Mouse (Mus musculus) MEL (cell line): Measurements from ENCODE around the gene Lrpprc.

Experiments
- CHD1 ChIP-seq: IDR thresholded peaks from 2 replicates; pipeline ENCODE4 v1.6.1; 2012; ENCODE audit warnings: low read depth, mild to moderate bottlenecking, inconsistent platforms, low read length, improper control_type of control experiment
- CTCF ChIP-seq, 3 experiments: IDR thresholded peaks in 2 of 3; conservative IDR thresholded peaks in 1 of 3; 2 replicates each; pipeline ENCODE4 v1.5.1; 2011 to 2012; ENCODE audit warnings: low read length in 3 of 3, low read depth in 2 of 3, mild to moderate bottlenecking in 2 of 3, improper control_type of control experiment in 1 of 3, inconsistent platforms in 1 of 3, mixed read lengths in 1 of 3, moderate library complexity in 1 of 3; ENCODE audit not compliant: control insufficient read depth in 1 of 3, insufficient read depth in 1 of 3, poor library complexity in 1 of 3, severe bottlenecking in 1 of 3
- ELF1 ChIP-seq: IDR thresholded peaks from 2 replicates; pipeline ENCODE4 v1.6.1; 2014; ENCODE audit warnings: low read depth, mild to moderate bottlenecking, inconsistent platforms, low read length, improper control_type of control experiment, moderate library complexity
- HCFC1 ChIP-seq: IDR thresholded peaks from 2 replicates; pipeline ENCODE4 v1.6.1; 2012; ENCODE audit warnings: low read depth, mild to moderate bottlenecking, inconsistent platforms, low read length, improper control_type of control experiment, moderate library complexity
- POLR2A ChIP-seq, 2 experiments: IDR thresholded peaks; 2 replicates each; pipeline ENCODE4 v1.6.1; 2011 to 2012; ENCODE audit warnings: low read length in 2 of 2, mild to moderate bottlenecking in 2 of 2, control low read depth in 1 of 2, improper control_type of control experiment in 1 of 2, low read depth in 1 of 2, moderate library complexity in 1 of 2; ENCODE audit not compliant: control insufficient read depth in 1 of 2, insufficient read depth in 1 of 2, poor library complexity in 1 of 2
- TCF12 ChIP-seq: IDR thresholded peaks from 2 replicates; pipeline ENCODE4 v1.6.1; 2014; ENCODE audit warnings: low read depth, mild to moderate bottlenecking, inconsistent platforms, low read length, improper control_type of control experiment, moderate library complexity
- ZC3H11A ChIP-seq: IDR thresholded peaks from 2 replicates; pipeline ENCODE4 v1.6.1; 2012; ENCODE audit warnings: low read depth, mild to moderate bottlenecking, inconsistent platforms, low read length, improper control_type of control experiment

DNA sequence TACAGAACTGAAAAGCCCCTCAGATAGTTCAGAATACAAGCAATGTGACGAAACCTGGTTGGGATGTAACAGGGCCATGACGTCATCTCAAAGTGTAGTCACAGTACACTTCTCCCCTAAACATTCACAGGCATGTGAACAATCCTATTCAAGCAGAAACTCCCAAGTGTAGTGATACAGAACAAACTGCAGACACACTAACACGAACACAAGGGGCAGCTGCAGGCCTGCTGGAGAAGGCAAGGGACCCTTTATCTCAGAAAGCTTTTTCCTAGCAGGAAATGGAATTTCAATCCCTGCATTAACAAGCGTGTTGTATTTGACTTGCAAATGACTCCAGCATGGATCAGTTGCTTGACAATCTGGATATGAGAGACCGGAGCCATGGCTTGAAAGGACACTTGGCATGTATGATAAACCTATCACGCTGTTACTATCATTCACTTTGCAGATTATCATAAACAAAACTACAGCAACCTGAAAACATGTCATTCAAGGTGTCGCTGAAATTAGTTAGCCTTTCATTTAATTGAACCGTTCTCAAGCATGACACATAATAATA is 38.9 kb downstream of the Lrpprc start:
- TF ChIP-seq CHD1: no peak
- no peak for TF ChIP-seq POLR2A (IDR thresholded peaks at IDR 0.05; ENCODE audit: control insufficient read depth in 1 of 2, insufficient read depth in 1 of 2, low read depth in 1 of 2, low read length in 2 of 2, poor library complexity in 1 of 2)
- no peak for TF ChIP-seq CTCF (IDR thresholded peaks at IDR 0.05 in 2 of 3, conservative IDR thresholded peaks at IDR 0.05 in 1 of 3; ENCODE audit: control insufficient read depth in 1 of 3, insufficient read depth in 1 of 3, low read depth in 2 of 3, low read length in 3 of 3, poor library complexity in 1 of 3, severe bottlenecking in 1 of 3)
- no peak for TF ChIP-seq TCF12
- no peak for TF ChIP-seq ZC3H11A
- TF ChIP-seq ELF1: no peak
- TF ChIP-seq HCFC1: no peak
